Mouse (Mus musculus): ENCODE results near the gene Gpr1.
A peak's percentile ranks its signal among the peaks of the same experiment; 100 is the strongest.
"Not testable (repeated sequence)": the region's sequence is repeated elsewhere in the genome, so short reads cannot be mapped to it uniquely, and the experiment has no call there.

Gpr1 gene

DNA sequence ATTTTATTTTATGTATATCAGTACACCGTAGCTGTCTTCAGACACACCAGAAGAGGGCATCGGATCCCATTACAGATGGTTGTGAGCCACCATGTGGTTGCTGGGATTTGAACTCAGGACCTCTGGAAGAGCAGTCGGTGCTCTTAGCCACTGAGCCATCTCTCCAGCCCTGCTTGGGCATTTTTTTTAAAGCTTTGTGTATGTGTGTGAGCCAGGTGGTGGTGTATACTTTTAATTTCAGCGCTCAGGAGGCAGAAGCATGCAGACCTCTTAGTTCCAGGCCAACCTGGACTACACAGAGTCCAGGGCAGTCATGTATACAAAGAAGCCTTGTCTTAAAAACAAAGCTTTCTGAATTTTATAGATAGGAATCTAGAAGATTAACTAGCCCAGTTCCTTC lies 33.8 kb downstream of the Gpr1 start:
- DNase-seq (ENCODE audit: low read depth, low spot score), result not testable (repeated sequence)

DNA sequence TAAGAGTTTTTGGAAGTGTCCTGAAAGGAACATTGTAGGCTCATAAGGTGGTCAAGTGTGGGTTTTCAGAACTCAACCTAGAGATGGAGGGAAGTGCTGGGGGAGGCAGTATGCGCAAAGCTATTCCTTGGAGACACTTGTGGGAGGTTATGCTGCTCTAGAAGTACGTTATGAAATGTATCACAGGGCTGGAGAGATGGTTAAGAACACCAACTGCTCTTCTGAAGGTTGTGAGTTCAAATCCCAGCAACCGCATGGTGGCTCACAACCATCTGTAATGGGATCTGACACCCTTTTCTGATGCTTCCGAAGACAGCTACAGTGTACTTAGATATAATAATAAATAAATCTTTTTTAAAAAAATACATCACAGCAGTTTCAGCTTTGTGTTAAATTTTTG lies 34.2 kb downstream of the Gpr1 start:
- no peak for DNase-seq (ENCODE audit: low read depth, low spot score)

DNA sequence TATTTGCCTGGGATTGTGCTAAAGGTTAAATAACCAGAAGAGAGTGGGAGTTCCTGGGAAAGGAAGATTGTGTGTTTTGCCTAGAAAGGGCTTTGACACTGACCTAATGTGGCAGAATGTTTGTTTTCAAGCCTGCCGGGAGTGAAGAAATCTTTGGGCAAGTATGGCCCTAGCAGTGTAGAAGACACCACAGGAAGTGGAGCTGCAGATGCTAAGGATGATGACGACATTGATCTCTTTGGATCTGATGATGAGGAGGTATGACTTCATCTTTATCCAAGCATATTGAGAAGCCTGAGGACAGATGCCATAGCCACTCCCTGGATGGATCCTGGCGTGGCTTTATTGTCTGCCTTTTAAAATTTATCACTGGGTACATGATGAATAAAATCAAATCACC lies 36.0 kb downstream of the Gpr1 start:
- no peak for DNase-seq (ENCODE audit: low read depth, low spot score)

DNA sequence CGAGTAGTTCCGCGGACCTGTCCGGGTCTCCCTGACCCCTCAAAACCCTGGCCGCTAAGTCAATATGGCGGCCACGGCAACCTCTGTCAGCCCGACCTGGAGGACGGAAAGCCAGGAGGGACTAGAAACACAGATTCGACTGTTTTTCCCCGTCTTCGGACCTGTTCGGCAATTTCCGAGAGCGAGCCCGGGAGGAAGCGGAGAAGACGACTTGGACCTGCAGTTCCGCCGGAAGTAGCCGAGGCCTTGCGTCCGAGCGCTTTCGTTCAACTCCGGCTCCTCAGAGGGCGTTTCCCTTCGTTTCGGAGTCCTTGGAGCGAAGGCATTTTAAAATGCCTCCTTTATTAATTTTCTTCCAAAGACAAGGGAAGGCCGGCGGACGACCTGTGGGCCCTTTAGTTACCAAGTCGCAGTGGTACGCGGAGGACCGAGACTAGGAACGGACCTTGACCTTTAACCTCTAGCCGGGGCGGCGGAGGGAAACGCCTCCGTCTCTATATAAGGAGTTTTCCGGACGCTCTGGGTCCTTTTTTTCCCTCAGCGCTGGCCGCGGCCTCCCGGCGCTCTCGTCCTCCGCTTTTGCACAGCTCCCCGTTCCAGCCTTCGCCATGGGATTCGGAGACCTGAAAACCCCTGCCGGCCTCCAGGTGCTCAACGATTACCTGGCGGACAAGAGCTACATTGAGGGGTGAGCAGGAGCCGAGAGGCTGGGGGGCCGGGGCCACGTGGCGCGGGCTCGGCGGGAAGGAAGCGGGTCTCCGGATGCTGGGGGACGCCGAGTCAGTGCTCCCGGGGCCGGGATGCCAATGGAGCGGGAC lies 37.5 kb downstream of the Gpr1 start, which contains the start of the genes Eef1b2 and Ndufs1:
TSS of gene Eef1b2 (plus strand) at position 222 of the 818 bp plus-strand sequence.
TSS of gene Ndufs1 (minus strand) at position 230 of the 818 bp plus-strand sequence.
- peak; percentile 97 for DNase-seq (ENCODE audit: low read depth, low spot score)

DNA sequence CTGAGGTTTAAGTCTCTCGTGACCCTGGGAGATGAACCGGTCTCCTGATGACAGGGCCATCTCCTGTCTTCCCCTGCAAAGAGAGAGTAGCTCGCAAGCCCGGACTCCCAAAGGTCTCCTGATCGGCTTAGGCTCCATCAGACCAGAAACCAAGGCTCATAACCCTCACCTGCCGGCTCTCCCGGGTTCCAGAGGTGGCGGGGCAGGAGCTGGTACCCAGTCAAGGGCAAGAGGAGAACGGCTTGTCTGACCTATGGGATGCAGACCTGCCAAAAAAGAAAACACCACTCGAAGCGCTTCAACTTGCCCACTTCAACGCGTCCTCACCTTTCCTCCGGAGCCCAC lies 38.1 kb downstream of the Gpr1 start:
- DNase-seq (ENCODE audit: low read depth, low spot score), result no peak

DNA sequence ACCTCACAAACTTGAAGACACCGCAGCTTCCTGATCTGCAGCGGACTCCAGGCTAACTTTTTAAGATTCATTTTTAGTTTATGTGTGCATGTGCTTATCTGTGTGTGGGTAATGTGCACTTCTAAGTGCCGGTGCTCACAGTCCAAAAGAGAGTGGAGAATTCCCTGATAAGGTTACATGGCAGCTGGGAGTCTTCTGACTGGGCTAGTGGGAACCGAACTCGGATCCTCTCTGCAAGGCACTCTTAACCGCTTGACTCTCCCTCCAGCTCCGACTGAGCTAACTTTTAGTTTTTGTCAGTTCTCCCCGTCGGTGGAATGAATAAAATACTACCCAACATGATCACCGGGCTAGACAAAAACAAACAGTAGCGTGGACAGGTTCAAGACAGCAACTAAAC lies 38.5 kb downstream of the Gpr1 start:
- DNase-seq (ENCODE audit: low read depth, low spot score), result no peak

DNA sequence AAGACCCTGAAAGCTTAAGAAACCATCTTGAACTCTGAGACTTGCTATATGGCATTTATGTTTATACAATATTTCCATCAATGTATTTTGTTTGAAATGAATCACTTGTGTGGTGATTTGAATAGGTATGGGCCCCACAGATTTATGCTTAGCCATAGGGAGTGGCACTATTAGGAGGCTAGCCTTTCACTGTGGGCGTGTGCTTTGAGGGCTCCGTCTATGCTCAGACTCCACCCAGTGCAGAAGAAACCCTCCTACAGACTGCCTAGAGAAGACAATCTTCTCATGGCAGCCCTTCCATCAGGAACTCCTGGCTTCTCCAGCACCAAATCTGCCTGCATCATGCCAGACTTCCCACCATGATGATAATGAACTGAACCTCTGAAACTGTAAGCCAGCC lies 45.7 kb downstream of the Gpr1 start:
- no peak for DNase-seq (ENCODE audit: low read depth, low spot score)

DNA sequence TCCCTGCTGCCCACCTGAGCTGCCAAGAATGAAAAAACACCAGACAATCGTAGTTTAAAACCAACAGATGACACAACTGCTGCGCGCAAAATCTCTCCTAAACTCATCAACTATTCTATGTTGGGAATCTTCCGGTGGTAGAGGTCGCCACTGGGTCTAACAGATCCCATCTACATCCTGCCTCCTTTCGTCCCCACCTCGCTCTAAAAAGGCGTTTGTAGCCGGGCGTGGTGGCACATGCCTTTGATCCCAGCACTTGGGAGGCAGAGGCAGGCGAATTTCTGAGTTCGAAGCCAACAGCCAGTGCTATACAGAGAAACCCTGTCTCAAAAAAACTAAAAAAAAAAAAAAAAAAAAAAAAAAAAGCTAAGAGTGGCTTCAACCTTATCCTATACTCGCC lies 74.1 kb downstream of the Gpr1 start:
- no peak for DNase-seq (ENCODE audit: low read depth, low spot score)

DNA sequence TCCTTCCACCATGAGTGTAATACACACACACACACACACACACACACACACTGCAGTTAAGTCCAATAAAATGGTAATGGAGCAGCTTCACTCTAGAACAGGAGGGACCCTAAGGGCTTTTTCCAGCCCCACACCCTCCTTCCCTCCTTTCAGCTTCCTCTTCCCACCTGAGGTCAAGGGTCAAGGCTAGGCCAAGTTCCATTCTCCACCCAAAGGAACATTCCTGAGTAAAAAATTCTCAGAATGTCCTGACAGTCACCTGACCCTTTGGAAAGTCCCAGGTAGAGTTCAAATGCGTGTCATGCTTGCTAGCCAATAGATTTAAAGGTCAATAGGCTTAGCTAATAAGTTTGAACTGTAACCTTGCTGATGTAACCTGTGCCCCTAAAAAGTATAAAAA lies 75.8 kb downstream of the Gpr1 start:
- not testable (repeated sequence) for DNase-seq (ENCODE audit: low read depth, low spot score)

DNA sequence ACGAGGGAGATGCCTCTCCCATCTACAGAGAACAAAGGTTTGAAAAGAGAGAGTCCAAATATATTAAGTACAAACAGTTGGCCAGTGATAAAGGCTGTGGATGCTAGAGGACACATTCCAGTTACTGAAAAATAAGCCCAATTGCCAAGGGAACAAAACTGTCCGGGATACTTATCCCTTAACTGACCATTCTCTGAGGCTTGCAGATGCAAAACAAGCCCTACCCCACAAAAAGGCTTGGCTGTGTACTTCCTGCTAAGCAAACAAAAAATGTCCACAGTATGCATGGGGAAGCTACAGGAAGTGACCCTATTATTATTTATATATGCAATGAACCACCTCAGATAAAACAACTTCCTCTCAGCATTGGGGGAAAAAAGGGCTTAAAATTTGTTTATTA lies 76.4 kb downstream of the Gpr1 start:
- no peak for DNase-seq (ENCODE audit: low read depth, low spot score)

DNA sequence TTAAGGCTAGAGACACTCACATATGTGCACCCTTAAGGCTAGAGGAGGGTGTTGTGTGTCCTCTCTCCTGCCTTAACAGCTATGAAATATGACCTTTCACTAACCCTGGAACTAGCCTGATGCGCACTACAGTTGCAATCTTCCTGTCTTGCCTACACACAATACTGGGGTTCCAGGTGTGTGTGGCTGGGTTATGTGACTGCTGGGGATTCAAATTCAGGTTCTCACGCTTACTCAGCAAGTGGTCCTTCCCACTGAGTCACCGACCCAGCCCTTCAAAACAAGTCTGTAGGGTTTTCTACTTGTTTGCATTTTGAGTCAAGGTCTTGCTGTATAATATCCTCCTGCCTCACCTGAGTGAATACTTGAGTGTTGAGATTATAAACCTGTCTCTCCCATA lies 79.8 kb downstream of the Gpr1 start:
- DNase-seq (ENCODE audit: low read depth, low spot score), result no peak

Data from brain, embryonic 18.5 days (tissue).